Comparison of ENCODE assay signal across 8 mouse cellular contexts in genomic region chr1:127500219-127500618, GRCm38 (mm10).
DNase-seq lines count a peak whose midpoint lies in the region; ATAC-seq and TF ChIP-seq lines count a peak whose summit lies in the region.

No protein-coding gene starts in this region.

- intact Hi-C loops in gastrocnemius, adult 2 months (cut with DNase I): loop anchor here (5.0 kb wide), 1 partner anchor 267 kb away; no protein-coding TSS in a partner anchor

- no peak overlapping the region for H3K27ac ChIP-seq in liver, embryonic 12.5 days
- H3K27ac ChIP-seq in gastrocnemius, adult 2 months: no peak overlapping the region
- no peak overlapping the region for H3K27ac ChIP-seq in liver, adult 2 months (replicated peaks; ENCODE audit: insufficient read depth, low read depth, low read length)
- H3K27ac ChIP-seq in neural tube, embryonic 13.5 days (replicated peaks): peak overlapping the region; percentile 78

- H3K4me2 ChIP-seq in liver, embryonic 12.5 days: no peak overlapping the region
- no peak overlapping the region for H3K4me2 ChIP-seq in neural tube, embryonic 13.5 days

- DNase-seq in liver: peak; percentile 73
- peak; percentile 91 to 95 for DNase-seq in cerebellum, postnatal 25 days
- peak; percentile 67 for DNase-seq in gastrocnemius, adult 2 months
- DNase-seq in kidney, adult 8-10 months: peak; percentile 36 to 77
- peak; percentile 30 for DNase-seq in liver, adult 2 months (ENCODE audit: extremely low read depth, low read depth, low spot score)
- DNase-seq in telencephalon, adult 2 months (ENCODE audit: low read depth, low spot score): peak; percentile 46

- H3K36me3 ChIP-seq in liver, embryonic 12.5 days: no peaks in the 10 kb centered on the region
- no peaks in the 10 kb centered on the region for H3K36me3 ChIP-seq in liver, adult 2 months (ENCODE audit: control insufficient read depth, insufficient read depth, low read length)
- H3K36me3 ChIP-seq in neural tube, embryonic 13.5 days: peaks cover 4% of the 10 kb centered on the region

- H3K4me1 ChIP-seq in liver, embryonic 12.5 days: no peaks in the 10 kb centered on the region
- no peaks in the 10 kb centered on the region for H3K4me1 ChIP-seq in liver, adult 2 months (ENCODE audit: control insufficient read depth, insufficient read depth, low read length)
- peaks cover 11% of the 10 kb centered on the region for H3K4me1 ChIP-seq in neural tube, embryonic 13.5 days (replicated peaks)

- H3K9ac ChIP-seq in liver, embryonic 12.5 days: no peak overlapping the region
- no peak overlapping the region for H3K9ac ChIP-seq in liver, adult 2 months (ENCODE audit: low read depth, low read length)
- no peak overlapping the region for H3K9ac ChIP-seq in neural tube, embryonic 13.5 days

- 7% methylated on average over 8 of the region's 8 CpGs for WGBS in liver, embryonic 12.5 days (ENCODE audit: insufficient replicate concordance)
- 9% methylated on average over 8 of the region's 8 CpGs for WGBS in liver, adult 2 months
- WGBS in neural tube, embryonic 13.5 days: 9% methylated on average over 8 of the region's 8 CpGs

- no peaks in the 10 kb centered on the region for H3K79me2 ChIP-seq in liver, adult 2 months (ENCODE audit: control insufficient read depth, insufficient read depth, low read length)

- no peaks in the 10 kb centered on the region for H3K9me3 ChIP-seq in liver, embryonic 12.5 days (replicated peaks)
- no peaks in the 10 kb centered on the region for H3K9me3 ChIP-seq in neural tube, embryonic 13.5 days

- TF ChIP-seq POLR2A in liver, adult 2 months (IDR thresholded peaks at IDR 0.05; ENCODE audit: extremely low read depth, insufficient read depth, low read length): no peak

- no peaks in the 10 kb centered on the region; the same call in 1 of the 2 replicates for H3K27me3 ChIP-seq in liver, embryonic 12.5 days (replicated peaks)
- no peaks in the 10 kb centered on the region for H3K27me3 ChIP-seq in liver, adult 2 months (ENCODE audit: control insufficient read depth, insufficient read depth, low read length)
- H3K27me3 ChIP-seq in neural tube, embryonic 13.5 days: peaks cover 73% of the 10 kb centered on the region

- no peak for ATAC-seq in liver, embryonic 12.5 days
- ATAC-seq in neural tube, embryonic 13.5 days (ENCODE audit: low read depth): peak; percentile 61; the same call in 1 of the 2 replicates

- TF ChIP-seq CTCF in gastrocnemius, adult 2 months (IDR thresholded peaks at IDR 0.05): peak; percentile 94; the same call in 1 of the 2 replicates
- peak; percentile 95 for TF ChIP-seq CTCF in liver, adult 2 months (IDR thresholded peaks at IDR 0.05; ENCODE audit: low read depth, low read length)

- H3K4me3 ChIP-seq in liver, embryonic 12.5 days: no peak overlapping the region
- H3K4me3 ChIP-seq in gastrocnemius, adult 2 months: no peak overlapping the region
- no peak overlapping the region for H3K4me3 ChIP-seq in liver, adult 2 months (ENCODE audit: insufficient read depth, low read depth, low read length)
- H3K4me3 ChIP-seq in neural tube, embryonic 13.5 days: no peak overlapping the region

Comparison
In these comparisons a context has a peak if more than half of its experiments do, and no peak if none do; other contexts are left out.
1. DNase-seq: peak in every context shown above with its lines; median percentile 93 in cerebellum, postnatal 25 days; 73 in liver; 67 in gastrocnemius, adult 2 months; 56 in kidney, adult 8-10 months; 46 in telencephalon, adult 2 months; 30 in liver, adult 2 months.